Mouse (Mus musculus): ENCODE measurements around the gene Nadsyn1.

Nadsyn1 gene

DNA sequence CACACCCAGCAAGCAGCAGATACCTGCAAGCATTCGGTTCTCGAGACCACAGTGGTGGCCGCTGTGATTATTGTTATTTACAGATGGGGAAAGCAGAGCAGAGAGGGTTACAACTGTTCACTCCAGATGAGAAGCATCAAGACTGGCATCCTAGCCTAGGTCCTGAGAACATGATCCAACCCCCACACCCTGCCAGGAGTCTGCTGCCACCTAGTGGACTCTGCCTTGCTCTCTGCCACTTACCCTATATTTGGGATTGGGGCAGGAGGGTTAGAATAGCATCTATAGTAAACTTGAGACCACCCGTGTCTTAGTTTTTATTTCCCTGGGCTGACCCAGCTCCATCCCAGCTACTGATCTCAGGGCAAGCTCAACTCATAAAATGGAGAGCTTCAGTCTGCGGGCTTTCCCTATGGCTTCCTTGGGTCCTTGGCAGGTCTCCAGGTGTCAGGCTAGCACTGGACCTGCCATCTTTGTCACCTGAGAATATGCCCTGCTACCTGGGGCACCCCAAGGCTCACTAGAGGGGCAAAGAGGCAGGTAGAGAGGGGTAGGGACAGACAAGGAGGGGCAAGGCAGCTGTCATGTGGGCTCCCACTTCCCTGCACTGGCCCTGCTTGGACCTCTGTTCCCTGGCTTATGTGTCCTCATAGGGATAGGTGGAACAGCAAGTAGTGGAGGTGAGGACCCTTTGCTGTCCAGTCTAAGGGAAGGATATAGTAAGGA, 68.5 kb downstream of the Nadsyn1 start:
- peak; percentile 32 for DNase-seq

DNA sequence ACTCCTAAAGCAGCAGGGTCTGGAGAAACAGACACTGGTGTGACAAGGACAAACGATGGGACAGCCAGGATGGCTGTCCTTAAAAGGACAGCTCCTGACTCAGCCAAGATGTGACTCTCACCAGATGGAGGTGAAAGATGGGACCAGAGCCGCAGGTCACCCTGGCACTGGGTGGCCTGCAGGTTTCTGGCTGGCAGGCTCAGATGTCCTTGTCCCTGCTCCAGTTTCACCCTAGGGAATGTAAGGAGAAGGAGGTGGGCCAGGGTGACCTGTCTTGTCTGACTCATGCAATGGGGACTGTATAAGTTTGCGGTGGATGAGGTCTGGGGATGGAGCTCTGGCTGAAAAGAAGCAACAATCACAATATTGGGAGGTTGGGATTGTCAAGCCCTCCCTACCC, 70.0 kb downstream of the Nadsyn1 start:
- DNase-seq, result no peak

DNA sequence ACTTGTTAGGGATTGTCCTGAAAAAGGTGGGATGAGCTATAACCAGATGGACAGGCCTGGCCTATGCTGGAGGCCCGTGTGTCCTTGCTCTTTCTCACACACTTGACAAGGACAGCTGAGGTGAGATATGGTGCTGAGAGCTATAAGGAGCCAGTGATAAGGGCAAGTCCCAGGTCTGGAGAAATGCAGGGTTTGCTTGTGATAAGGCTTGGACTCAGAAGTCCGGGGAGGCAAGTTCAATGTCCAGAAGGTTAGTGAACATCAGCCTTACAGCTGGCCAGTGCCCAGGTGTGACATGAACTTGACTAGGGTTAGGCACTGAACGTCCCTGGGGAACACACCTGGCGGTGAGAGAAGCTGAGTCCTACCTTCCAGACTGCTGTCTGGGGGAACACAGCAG, 70.6 kb downstream of the Nadsyn1 start:
- no peak for DNase-seq

DNA sequence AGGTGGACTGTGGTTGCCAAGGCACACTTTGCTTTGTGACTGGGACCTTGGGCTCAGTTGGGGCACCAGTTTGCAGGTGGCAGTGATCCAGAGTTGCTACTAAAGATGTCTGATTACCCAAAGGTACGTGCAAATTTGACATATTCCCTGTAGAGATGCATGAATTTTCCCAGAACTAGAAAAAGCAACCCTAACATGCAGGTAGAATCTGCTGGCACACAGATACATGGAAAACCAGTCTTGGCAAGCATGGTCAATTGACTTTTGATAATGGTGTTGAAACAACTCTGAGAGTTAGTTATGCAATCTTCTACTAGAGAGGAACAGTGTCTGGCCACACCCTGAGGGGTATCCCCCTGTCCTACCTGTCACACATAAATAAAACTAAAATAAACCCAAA, 71.3 kb downstream of the Nadsyn1 start:
- no peak for DNase-seq

DNA sequence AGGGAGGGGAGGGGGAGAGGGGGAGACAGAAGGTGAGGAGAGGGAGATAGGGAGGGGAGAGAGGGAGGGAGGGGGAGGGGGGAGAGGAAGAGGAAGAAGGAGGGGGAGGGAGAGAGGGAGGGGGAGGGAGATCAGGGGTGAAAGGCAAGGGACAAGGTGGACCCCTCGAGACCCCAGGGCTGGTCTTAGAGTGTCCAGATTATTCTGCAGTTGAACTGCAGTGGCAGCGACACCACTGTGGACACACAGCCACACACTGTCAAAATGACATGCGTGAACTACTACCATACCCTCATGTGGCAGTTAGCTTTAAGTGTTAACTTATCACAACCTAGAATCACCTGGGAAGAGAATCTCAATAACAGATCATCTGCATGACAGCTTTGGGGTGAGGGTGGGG, 73.6 kb downstream of the Nadsyn1 start:
- no peak for DNase-seq

DNA sequence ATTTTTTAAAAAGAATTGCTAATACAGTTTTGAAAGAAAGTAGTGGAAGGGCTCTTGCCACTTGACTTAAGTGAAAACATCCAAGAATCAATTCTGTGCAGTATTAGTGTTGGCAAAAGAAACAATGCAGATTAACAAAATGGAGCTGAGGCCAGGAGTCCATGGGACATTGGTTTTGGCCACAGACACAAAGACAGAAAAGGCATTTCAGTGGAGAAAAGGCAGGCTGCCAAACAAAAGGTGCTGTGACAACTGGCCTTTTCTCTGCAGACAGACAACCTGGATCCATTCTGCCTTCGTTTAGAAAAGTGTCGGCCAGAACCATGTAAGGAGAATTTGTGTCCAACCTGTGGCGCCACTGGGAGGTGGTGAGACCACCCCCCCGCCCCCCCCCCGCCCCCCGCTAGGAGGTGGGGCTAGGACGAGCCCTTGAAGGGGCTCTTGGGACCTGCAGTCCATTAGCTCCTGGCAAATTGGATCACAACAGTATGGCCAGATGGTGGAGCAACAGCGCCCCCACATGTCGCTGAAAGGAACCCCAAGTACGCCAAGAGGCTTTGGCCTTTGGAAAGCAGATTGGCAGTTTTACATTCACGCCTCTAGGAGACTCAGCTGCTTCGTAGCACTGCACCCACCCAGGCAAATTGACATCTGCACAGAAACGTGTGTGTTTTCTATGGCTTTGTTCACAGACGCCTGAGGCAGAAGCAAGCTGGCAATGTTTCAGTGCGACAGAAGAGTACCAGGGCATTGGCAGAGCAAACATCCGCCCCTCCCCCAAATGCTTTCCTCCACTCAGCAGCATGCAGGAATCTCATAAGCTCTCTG, 74.4 kb downstream of the Nadsyn1 start:
- peak; percentile 73 for DNase-seq

Data from cerebellum, adult 11 months (tissue).